Mouse (Mus musculus): Measurements from ENCODE around the gene Tcf3. TPM values are rescaled to one million over a fixed set of nuclear protein-coding genes. Genes with fewer than 3 reads are reported as not detected.

Gene Tcf3
- polyA plus RNA-seq, 1 experiment, result 101 TPM

DNA sequence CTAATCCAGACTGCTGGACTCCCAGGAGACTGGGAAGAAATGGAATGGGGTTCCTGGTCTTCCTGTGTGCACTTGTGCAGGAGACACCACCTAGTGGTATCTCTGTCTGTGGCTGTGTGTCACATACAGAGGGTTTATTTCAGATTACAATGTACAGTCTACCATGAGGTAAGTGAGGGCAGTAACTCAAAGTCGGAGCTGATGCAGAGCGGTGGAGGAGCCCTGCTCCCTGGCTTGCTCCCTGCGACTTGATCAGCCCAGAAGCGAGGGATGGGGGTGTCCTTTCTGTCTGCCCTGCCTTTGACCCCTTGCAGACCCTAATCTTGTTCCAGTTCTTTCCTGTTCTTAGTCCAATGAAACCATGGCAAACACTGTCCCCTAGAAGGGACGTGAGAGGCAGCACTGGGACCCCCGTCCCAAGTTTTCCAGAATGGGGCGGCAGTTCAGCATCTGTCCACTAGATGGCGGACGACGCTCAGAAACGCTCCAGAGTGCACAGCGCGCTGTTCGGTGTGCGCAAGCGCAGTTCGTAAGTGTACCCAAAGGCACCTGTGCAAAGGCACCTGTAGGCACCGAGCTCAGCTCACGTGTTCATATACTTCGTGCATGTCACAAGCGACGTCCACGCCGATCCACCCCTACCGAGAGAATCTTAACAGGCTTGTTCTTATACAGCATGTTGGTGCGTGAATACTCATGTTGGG is 12.6 kb upstream of the Tcf3 start:
- WGBS, result 9% methylated on average over 26 of the region's 26 CpGs
- Histone ChIP-seq H3K27me3 (ENCODE audit: control insufficient read depth, insufficient read depth, low read length) (no peaks in the 10 kb centered on the region), H3K4me3 (ENCODE audit: low read depth, low read length) (no peak overlapping the region), H3K36me3 (ENCODE audit: control insufficient read depth, insufficient read depth, low read length) (no peaks in the 10 kb centered on the region), H3K27ac (ENCODE audit: insufficient read depth, low read depth, low read length) (no peak overlapping the region), H3K4me1 (ENCODE audit: control insufficient read depth, insufficient read depth, insufficient read length, low read length) (no peaks in the 10 kb centered on the region; the same call in 1 of the 2 replicates)
- TF ChIP-seq POLR2A (IDR thresholded peaks at IDR 0.05; ENCODE audit: low read depth, low read length) (no peak), CTCF (IDR thresholded peaks at IDR 0.05; ENCODE audit: extremely low read depth, insufficient read length, insufficient replicate concordance, low read depth, low read length) (peak; percentile 95)

DNA sequence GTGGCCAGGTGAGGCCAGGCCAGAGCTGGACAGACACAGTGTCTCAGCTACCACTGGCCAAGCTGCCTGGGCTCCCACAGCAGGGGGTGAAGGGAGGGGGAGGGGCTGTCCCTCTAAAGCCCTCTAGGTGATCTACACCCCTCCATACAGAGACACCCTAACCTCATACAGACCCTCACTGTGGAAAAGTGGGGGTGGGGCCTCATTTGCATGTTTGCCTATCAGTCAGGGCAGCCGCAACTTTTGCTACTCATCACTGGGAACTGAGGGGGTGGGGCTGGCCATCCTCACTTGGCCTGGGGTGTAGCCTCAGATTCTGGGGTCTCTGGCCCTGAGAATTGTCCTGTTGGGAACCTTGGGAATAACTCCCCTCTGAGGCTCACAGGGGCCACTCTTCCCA is 11.6 kb upstream of the Tcf3 start:
- 77% methylated on average over 1 of the region's 1 CpGs for WGBS
- H3K27ac ChIP-seq (ENCODE audit: insufficient read depth, low read depth, low read length), result no peak overlapping the region
- TF ChIP-seq CTCF (IDR thresholded peaks at IDR 0.05; ENCODE audit: extremely low read depth, insufficient read length, insufficient replicate concordance, low read depth, low read length), result no peak
- H3K36me3 ChIP-seq (ENCODE audit: control insufficient read depth, insufficient read depth, low read length), result no peaks in the 10 kb centered on the region
- no peaks in the 10 kb centered on the region for H3K27me3 ChIP-seq (ENCODE audit: control insufficient read depth, insufficient read depth, low read length)
- H3K4me3 ChIP-seq (ENCODE audit: low read depth, low read length), result no peak overlapping the region
- H3K4me1 ChIP-seq (ENCODE audit: control insufficient read depth, insufficient read depth, insufficient read length, low read length), result no peaks in the 10 kb centered on the region; the same call in 1 of the 2 replicates

DNA sequence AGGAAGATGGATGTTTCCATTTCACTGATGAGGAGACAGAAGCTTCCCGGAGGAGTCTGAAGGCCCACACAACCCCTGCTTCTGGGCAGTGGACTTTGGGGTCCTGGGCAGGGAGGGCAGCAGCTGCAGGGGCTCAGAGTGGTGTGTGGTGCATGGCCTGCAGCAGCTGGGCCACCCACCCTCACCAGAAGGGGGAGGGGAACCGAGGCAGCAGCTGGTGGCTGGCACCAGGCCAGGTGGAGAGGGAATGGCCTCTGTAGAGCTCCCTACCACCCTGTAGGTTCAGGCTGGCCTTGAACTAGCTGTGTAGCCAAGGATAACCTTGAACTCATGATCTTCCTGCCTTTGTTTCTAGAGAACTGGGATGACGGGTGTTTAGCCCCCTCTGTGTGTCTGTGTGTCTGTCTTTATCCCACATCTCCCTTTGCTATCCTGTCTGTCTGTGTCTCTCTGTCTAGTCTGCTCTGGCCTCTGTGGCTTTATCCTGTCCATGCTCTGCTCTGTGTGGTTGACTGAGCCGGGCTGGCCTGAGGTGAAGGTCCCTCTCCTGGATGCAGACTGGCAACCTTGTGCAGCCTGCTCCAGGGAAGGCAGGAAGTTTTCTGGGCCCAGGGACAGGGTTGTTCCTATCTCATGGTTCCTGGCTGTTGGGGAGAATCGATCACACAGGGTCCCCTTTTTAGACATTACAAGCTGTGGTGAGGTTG is 11.0 kb upstream of the Tcf3 start:
- Histone ChIP-seq H3K27me3 (ENCODE audit: control insufficient read depth, insufficient read depth, low read length) (no peaks in the 10 kb centered on the region), H3K4me1 (ENCODE audit: control insufficient read depth, insufficient read depth, insufficient read length, low read length) (no peaks in the 10 kb centered on the region; the same call in 1 of the 2 replicates), H3K27ac (ENCODE audit: insufficient read depth, low read depth, low read length) (no peak overlapping the region), H3K4me3 (ENCODE audit: low read depth, low read length) (no peak overlapping the region), H3K36me3 (ENCODE audit: control insufficient read depth, insufficient read depth, low read length) (no peaks in the 10 kb centered on the region)
- 54% methylated on average over 5 of the region's 5 CpGs for WGBS
- TF ChIP-seq POLR2A (IDR thresholded peaks at IDR 0.05; ENCODE audit: low read depth, low read length), result no peak
- no peak for TF ChIP-seq CTCF (IDR thresholded peaks at IDR 0.05; ENCODE audit: extremely low read depth, insufficient read length, insufficient replicate concordance, low read depth, low read length)

DNA sequence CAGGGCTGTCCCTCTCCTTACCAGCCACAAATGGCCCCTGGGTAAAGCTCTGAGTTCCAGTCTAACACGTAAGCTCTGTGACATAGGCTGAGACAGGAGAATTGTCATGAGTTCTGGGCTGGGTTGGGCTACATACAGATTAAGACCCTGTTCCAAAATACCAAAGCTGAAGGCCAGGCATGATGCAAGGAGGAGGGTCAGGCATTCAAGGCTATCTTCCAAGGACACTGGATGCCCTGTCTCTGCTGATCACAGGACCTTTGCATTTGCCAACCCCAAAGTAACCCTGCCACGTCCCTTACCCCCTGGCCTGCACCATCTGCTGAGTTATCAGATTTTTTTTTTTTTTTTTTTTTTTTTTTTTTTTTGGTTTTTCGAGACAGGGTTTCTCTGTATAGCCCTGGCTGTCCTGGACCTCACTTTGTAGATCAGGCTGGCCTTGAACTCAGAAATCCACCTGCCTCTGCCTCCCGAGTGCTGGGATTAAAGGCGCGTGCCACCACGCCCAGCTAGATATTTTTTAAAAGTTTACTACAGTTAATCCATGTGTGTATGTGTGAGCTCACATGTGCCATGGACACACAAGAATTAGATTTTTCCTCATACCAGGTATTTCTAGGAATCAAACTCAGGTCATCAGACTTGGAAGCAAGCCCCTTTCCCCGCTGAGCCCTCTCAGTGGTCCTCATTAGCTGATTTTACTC is 10.3 kb upstream of the Tcf3 start:
- H3K27me3 ChIP-seq (ENCODE audit: control insufficient read depth, insufficient read depth, low read length), result no peaks in the 10 kb centered on the region
- no peak for TF ChIP-seq CTCF (IDR thresholded peaks at IDR 0.05; ENCODE audit: extremely low read depth, insufficient read length, insufficient replicate concordance, low read depth, low read length)
- no peak for TF ChIP-seq POLR2A (IDR thresholded peaks at IDR 0.05; ENCODE audit: low read depth, low read length)
- H3K4me3 ChIP-seq (ENCODE audit: low read depth, low read length), result no peak overlapping the region
- H3K4me1 ChIP-seq (ENCODE audit: control insufficient read depth, insufficient read depth, insufficient read length, low read length), result no peaks in the 10 kb centered on the region; the same call in 1 of the 2 replicates
- no peak overlapping the region for H3K27ac ChIP-seq (ENCODE audit: insufficient read depth, low read depth, low read length)
- WGBS, result 89% methylated on average over 8 of the region's 8 CpGs
- no peaks in the 10 kb centered on the region for H3K36me3 ChIP-seq (ENCODE audit: control insufficient read depth, insufficient read depth, low read length)

DNA sequence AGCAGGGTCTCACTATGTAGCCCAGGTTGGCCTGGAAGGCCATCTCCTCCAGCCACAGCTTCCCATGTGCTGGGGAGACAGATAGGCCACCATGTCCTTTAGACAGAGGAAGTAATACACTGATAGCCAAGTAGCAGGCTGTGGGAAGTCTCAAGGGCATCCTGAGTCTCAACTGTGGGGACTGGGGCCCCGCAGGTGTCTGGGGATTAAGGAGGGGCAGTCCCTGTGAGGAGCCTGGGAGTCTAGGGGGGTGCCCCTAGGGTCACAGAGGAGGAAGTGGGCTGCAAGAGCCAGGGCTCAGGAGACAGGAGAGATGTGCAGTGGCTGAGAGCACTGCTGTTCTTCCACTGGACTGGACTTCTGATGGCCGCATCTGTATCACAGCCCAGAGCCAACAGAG is 9.5 kb upstream of the Tcf3 start:
- TF ChIP-seq CTCF (IDR thresholded peaks at IDR 0.05; ENCODE audit: extremely low read depth, insufficient read length, insufficient replicate concordance, low read depth, low read length), result no peak
- no peak for TF ChIP-seq POLR2A (IDR thresholded peaks at IDR 0.05; ENCODE audit: low read depth, low read length)
- H3K27ac ChIP-seq (ENCODE audit: insufficient read depth, low read depth, low read length), result no peak overlapping the region
- WGBS, result 53% methylated on average over 2 of the region's 2 CpGs
- no peaks in the 10 kb centered on the region; the same call in 1 of the 2 replicates for H3K4me1 ChIP-seq (ENCODE audit: control insufficient read depth, insufficient read depth, insufficient read length, low read length)
- H3K27me3 ChIP-seq (ENCODE audit: control insufficient read depth, insufficient read depth, low read length), result no peaks in the 10 kb centered on the region
- no peaks in the 10 kb centered on the region for H3K36me3 ChIP-seq (ENCODE audit: control insufficient read depth, insufficient read depth, low read length)
- H3K4me3 ChIP-seq (ENCODE audit: low read depth, low read length), result no peak overlapping the region

DNA sequence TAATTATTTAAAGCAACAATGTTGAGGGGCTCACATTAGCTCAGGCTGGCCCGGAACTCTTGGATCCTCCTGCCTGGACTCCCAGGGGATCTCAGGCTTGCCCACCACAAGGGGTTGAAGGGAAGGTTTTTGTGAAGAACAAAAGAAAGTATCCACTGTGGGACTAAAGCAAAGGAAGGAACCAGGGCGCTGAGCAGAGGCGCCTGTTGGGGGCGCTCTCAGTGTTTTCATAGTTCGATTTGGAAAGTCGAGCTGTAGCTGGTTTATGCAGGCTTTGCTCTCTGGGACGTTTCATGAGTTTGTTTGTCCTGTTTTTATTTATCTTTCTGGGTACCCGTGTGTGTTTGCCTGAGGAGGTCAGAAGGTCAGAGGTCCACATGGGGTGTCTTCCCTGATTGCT is 8.2 kb upstream of the Tcf3 start:
- Histone ChIP-seq H3K36me3 (ENCODE audit: control insufficient read depth, insufficient read depth, low read length) (no peaks in the 10 kb centered on the region), H3K4me1 (ENCODE audit: control insufficient read depth, insufficient read depth, insufficient read length, low read length) (peaks cover 2% of the 10 kb centered on the region), H3K27me3 (ENCODE audit: control insufficient read depth, insufficient read depth, low read length) (no peaks in the 10 kb centered on the region), H3K27ac (ENCODE audit: insufficient read depth, low read depth, low read length) (no peak overlapping the region), H3K4me3 (ENCODE audit: low read depth, low read length) (no peak overlapping the region)
- TF ChIP-seq POLR2A (IDR thresholded peaks at IDR 0.05; ENCODE audit: low read depth, low read length) (no peak), CTCF (IDR thresholded peaks at IDR 0.05; ENCODE audit: extremely low read depth, insufficient read length, insufficient replicate concordance, low read depth, low read length) (no peak)
- 64% methylated on average over 8 of the region's 8 CpGs for WGBS

DNA sequence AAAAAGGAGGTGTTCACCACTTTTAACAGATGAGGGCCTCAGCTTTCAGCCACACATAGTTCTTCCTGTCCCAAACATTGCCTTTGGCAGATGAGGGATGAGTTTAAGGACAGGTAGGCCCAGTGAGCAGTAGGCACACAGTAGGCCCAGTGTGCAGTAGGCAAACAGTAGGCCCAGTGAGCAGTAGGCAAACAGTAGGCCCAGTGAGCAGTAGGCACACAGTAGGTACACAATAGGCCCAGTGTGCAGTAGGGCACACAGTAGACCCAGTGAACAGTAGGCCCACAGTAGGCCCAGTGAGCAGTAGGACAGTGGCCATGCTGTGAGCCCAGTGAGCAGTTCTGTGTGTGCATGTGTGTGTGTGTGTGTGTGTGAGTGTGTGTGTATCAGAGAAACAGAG is 6.6 kb upstream of the Tcf3 start:
- H3K27ac ChIP-seq (ENCODE audit: insufficient read depth, low read depth, low read length), result no peak overlapping the region
- H3K27me3 ChIP-seq (ENCODE audit: control insufficient read depth, insufficient read depth, low read length), result no peaks in the 10 kb centered on the region
- no peak overlapping the region for H3K4me3 ChIP-seq (ENCODE audit: low read depth, low read length)
- no peaks in the 10 kb centered on the region for H3K36me3 ChIP-seq (ENCODE audit: control insufficient read depth, insufficient read depth, low read length)
- TF ChIP-seq POLR2A (IDR thresholded peaks at IDR 0.05; ENCODE audit: low read depth, low read length), result no peak
- TF ChIP-seq CTCF (IDR thresholded peaks at IDR 0.05; ENCODE audit: extremely low read depth, insufficient read length, insufficient replicate concordance, low read depth, low read length), result no peak
- H3K4me1 ChIP-seq (ENCODE audit: control insufficient read depth, insufficient read depth, insufficient read length, low read length), result peaks cover 16% of the 10 kb centered on the region

Measured in small intestine, adult 2 months (tissue).